Mouse (Mus musculus) urinary bladder, postnatal 25 days (tissue): Measurements from ENCODE around the gene Clip1.
"Not testable (repeated sequence)": the region's sequence is repeated elsewhere in the genome, so short reads cannot be mapped to it uniquely, and the experiment has no call there.

Experiments used
- DNase-seq: peaks from one replicate; pipeline ENCODE4 v3.0.0; 2022; ENCODE audit warnings: low spot score

Clip1 gene

DNA sequence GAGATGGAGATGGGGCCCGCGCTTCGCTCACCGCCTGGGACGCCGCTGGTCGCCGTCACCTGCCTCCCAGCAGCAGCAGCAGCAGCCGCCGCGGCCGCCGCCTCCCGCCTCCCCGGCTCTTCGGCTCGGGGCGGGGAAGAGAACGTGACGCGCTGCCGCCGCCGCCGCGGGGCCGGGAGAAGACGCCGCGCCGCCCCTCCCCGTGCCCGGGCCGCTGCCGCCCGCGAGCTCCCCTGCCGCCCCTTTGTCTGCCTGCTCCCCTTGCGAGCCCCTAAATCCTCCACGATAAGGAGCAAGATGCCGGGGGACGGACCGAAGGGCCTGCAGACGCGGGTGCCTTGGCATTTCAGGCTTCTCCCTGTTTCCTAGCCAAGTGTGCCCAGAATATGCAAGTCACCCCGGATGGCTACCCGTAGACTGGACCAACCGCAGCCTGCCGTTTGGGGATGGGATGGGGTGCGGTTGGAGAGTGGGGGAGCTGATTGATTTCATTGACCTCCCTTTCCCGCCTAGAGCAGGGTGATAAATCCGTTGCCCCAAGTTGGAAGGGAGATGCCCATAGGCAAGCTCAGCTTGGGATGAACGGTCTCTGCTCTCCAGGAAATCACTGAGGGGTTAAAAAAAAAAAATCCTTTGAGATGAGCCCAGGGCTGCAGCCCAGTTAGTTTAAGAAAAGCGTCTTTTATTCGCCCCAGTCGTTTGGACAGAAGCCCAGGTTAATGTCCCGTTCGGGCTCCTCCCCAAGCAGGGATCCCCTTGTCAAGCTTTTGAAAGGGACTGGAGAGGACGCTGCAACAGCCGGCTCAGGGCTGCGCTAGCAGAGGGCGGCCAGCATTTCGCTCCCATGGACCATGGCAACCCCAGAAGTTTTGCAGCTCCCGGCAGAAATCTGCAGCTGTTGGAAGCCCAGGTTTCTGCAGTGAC is at the start of gene Clip1:
TSS of gene Clip1 (minus strand) at position 398 of the 924 bp plus-strand sequence.
- DNase-seq, result peak; percentile 71

DNA sequence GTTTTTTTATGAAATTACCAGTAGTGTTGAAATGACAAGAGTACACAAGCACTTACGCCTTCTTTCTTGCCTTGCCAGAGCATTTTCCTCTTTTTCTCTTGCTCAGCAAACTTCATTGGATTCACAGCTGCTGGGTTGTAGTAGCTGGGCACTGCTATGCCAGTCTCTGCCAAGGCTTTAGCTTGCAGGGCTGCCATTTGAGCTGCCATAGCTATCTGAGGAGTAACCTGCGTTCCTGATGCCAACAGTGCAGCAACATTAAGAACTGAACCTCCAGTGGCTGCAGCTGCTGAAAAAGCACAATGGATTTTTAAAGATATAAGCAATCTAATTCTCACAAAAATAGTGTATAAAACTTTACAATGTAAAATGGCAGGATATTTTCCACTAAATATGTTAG is 46.6 kb upstream of the Clip1 start:
- no peak for DNase-seq

DNA sequence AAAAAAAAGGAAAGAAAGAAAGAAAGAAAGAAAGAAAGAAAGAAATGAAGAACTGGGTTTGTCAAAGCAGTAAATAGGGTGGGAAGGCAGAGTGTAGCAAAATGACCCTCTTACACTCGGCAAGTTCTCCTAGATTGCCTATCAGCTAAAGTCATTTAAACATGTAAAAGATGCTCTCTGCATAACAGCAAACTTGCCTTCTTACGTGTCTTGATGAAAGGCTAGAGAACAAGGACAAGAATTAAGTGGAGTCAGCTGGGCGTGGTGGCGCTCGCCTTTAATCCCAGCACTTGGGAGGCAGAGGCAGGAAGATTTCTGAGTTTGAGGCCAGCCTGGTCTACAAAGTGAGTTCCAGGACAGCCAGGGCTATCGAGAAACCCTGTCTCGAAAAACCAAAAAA is 39.4 kb upstream of the Clip1 start:
- not testable (repeated sequence) for DNase-seq

DNA sequence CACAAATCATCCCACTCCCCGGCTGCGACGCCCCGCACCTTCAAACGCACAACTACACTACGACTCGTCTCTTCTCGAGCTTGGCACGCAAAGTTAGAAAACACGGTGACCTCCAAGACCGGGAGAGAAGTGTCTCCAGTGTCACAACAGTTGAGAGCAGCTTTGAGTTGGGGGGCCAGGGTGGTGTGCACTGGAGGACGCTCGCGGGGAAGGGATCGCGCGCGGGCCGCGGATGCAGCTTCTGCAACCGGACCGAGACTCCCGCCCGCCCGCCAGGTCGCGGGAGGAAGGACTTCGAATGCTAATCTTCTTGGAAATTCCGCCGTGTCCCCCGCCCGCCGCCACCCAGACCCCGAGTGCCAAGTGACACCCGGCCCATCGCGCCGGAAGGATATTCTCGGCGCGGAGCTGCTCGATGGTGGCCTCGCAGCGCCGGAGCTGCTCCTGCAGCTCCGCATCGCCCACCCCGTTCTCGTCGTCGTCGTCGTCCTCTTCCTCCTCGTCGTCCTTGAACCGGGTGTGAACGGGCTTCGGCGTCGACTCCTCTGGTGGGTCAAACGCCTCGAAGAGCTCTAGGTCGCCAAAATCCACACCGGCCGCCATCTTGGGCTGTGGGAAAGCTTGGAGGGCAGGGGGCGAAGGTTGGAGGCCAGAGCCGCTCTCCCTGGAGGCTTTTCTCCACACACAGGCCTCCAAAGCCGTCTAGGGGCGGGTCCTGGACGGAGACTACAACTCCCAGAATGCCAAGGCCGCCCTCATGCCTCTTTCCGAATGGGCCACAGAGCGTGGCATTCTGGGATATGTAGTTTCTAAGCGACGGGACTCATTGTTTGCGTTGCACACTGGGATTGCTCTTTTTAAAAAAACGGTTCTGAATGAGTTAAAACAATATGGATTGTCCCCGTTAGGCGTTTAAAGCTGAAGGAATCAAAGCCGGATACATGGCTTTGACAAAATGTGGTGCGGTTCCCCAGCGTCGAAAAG is 36.2 kb upstream of the Clip1 start, which contains the start of gene Zcchc8:
TSS of gene Zcchc8 (minus strand) at position 773 of the 984 bp plus-strand sequence.
- peak; percentile 84 for DNase-seq

DNA sequence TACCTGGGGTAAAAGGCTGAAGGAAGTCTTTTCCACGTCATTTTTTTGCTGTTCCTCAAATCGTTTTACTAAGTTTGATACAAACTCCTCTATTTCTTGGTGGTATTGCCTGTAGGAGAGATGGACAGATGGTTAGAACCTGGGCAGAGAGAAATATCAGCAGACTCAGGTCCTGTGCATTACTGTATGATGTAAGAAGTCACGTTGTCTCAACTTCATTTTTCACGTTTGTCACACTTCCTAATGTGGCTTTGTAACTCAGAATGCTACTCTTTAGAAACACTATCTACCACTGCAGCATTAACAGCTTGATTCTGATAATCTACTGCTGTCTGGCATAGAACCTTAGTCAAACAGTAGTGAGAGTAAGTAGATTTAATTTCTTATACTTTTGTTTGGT is 30.2 kb upstream of the Clip1 start:
- no peak for DNase-seq

DNA sequence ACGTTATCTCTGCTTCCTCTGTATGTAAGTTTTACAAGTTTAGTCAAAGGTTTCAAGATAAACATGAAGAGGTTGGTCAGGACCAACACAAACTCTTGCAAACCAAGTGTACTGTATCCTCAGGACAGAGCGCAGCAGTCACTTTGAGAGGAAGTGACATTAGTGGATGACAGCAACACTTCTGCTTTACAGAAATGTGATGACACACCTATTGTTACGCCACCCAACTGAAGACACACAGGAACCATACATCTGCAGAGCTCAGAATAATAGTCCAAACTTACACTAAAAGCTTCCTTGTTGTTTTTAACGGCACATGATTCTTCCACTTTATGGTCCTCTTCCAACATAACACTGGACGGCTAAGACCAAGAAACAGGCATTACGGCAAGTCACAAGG is 29.4 kb upstream of the Clip1 start:
- no peak for DNase-seq

DNA sequence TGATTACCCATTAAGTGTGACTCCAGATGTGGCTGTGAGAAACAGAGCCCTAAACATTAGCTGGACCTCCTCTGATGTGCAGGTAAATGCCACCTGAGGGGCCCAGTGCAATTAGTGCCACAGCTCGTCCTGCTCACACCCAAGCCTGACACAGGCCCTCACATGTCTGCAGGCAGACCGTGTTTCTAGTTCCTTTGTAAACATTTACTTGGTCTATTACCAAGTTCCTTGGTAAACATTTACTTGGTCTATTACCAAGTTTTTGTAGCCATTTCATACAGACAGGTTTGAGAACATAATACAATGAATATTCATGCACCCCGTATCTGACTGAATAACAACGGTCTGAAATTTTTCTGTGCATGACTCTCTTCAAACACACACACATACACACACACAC is 25.2 kb upstream of the Clip1 start:
- no peak for DNase-seq

DNA sequence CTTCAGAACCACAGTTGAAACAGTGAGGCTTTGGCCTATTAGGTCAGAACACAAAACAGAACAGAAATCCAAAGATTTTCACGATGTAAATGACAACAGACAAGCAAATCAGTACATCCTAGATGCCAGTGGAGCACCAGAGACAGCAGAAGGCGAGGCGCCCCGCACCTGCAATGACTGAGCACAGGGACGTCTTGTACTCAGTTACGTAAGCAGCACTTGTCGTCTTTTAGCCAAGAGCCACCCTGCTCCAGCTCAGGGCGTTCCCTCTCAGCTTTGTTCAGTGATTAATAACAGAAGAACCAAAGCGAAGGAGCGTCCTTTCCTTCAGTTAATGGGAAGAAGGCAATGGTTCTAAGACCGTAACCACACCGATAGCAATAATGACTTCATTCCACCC is 24.2 kb upstream of the Clip1 start:
- DNase-seq, result no peak

DNA sequence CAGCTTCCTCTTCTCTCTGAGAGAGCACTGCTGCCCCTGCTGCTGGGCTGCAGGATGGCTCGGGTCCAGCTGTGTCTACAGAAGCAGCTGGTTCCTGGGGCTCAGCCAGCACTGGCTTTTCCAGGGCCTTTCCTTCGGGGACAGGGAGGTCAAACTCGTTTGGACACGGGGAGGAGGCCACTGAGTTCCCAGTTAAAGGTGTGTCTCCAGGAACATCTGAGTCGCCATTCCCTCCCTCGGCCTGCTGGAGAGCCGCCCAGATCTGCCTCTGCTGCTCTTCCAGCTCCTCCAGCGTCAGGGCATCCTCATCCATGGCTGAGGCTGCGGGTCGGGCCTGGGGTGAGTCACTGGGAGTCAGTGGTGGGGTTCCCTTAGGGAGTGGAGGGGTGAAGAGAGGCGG is 16.2 kb upstream of the Clip1 start:
- DNase-seq, result peak; percentile 32

DNA sequence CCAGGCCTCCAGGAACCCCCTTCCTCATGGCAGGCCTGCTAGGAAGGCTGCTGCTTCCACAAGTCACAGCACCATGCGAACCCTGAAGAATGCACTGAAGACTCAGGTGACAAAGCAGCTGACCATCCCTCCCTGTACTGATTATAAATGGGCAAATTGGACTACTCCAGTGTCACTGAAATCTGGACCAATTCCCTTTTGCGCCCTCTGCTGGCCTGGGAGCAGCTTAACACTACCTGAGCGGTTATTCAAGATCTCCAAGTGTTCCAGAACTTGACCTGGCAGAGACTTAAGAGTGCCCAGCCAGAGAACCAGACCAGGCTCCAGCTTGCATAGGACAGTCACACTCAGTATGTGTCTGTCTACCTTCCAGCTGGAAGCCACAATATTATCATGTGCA is 14.8 kb upstream of the Clip1 start:
- peak; percentile 85 for DNase-seq

DNA sequence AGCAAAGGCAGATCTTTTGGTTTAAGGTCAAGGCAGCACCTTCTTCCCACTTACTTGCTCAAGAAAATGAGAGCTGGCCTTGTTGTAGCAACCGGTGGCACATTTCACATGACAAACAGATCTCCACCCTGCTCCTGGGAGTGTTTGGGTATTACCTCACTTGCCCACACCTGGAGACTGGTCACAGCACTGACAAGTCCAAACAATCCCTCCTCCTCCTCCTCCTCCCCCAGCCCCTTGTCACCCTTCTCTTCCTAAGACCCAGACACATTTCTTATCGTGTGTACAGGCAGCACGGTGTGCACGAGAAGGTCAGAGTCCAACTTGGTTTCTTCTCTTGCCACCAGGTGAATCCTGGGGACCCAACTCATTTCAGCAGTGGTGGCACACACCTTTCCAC is 12.5 kb upstream of the Clip1 start:
- no peak for DNase-seq

DNA sequence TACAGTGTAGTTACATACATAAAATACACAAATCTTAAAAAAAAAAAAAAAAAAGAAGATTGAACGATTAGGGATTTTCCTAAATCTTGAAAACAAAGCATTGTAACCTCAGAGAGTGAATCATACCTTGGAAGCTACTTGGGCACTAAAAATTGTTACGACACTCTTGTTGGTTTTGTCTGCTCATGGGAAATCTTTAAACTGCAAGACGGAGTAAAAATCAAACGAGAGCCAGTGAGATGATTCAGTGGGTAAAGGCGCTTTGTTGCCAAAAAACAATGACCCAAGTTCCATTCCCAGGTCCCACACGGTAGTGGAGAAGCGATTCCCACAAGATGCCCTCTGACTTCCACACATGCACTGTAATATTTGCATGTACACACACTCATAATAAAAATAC is 11.8 kb upstream of the Clip1 start:
- DNase-seq, result no peak

DNA sequence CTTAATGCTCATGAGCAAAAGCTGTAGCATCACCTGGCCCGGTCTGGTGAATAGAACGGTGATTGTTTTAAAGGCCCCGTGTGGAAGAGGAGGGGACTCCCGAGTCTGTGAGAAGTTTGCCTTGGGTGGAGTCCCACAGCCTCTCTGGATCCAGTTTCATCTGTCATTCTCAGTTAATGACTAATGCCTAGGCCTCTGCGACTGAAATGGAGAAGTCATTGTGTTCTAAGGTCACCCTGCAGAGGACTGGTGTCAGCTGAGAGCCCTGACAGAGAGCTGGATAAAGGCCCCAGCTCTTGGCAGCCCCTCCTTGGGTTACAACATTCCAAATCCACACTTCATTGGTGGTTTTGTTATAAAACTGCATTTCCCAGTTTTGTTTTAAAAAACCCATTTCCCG is 10.1 kb upstream of the Clip1 start:
- DNase-seq, result peak; percentile 40

DNA sequence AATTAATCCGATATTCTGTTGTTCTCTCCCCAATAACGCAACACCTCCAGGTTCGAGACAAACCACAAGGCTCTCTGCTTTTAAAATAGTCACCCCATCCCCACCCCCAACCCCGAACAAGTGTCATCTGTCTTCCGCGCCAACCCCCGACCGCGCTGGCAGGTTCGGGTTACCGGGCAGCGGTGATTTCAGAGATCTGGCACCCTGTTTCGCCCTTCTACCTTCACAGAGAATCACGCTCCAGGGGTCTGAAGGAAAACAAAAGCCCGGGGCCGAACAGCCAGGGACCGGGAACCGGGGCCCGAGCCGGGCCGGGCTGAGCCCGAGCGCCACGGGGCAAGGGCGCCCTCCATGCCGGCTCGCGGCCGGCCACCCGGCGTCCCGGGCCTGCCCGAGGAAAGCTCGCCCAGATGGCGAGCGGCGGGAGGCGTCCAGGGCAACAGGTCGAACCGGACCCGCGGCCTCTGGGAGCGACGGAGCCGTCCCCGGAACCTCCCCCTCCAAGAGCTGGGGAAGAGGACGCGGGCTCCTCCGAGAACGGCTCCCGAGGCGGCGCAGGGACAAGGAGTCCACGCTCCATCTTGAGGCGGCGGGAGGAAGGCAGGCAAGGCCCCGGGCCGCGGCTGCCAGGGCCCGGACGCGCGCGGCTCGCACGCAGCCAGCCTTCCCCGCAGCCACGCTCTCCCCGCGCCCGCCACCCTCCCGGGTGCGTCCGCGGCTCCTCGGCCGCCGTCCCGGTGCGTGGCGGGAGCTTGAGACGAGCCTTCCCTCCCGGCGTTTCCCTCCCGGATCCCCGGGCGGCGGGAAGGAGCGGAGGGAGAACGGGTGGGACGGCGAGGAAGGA is 819 bp downstream of the Clip1 start:
- peak; percentile 64 for DNase-seq

DNA sequence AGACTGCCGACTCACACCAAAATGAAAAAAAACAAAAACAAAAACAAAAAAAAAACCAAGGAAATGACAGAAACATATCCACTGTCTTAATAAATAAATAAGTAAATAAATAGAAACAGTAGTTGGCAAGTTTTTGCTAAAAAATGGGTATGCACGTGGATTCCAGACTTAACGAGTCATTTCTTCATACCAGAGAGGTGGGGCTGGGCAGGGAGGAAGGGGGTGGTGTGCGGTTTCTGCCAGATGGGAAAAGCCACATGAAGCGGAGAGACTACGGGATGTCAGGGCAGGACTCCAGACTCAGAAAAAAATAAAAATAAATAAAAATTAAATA is 1.4 kb downstream of the Clip1 start:
- DNase-seq, result no peak

DNA sequence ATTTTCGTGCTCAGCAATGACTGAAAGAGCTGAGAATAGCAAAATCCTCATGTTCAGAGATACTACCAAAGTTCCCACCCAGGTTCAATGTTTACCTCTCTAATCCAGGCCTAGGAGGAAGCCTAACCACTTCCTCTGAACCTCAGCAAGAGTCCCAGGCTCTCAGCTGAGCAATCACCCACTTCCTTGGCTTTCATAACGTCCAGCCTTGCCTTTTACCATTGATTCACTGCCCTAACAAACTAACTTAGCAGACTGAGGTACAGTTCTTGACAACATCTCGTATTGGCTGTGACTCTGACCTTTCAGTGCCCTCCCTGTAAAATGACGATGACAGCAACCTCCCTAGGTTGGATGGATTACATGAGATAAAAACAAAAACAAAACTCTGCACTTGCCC is 2.0 kb downstream of the Clip1 start:
- DNase-seq, result no peak

DNA sequence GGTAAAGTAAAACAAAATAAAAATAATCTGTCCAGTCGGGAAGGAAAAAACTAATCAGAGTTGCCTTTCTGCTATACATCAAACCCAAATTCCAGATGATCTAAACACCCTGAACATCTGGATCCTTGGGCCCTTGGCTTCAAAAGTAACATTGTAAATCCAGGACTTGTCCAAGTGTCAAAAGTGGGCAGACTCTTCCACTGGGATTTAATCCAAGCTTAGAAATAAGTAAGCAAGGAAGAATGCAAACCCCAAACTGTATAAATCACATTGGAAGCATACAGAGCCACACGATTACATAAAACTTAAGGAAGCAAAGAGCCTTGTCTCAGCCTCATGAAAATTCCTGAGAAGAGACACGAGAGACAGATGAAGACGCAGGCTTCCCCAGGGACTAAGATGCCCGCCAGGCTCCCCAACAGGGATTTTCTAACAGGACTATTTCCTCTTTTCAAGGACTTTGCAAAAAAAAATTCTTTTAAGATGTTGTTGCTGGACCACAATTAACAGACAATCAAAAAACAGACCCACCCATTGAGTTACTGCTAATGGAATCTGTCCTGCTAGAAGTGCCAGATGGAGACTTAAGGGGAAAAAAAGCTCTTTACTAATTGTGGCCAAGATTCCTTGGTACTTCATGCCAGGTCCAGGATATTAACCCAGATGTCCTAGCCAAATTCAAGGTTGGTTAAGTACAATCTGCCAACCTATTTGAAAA is 4.7 kb downstream of the Clip1 start:
- no peak for DNase-seq

DNA sequence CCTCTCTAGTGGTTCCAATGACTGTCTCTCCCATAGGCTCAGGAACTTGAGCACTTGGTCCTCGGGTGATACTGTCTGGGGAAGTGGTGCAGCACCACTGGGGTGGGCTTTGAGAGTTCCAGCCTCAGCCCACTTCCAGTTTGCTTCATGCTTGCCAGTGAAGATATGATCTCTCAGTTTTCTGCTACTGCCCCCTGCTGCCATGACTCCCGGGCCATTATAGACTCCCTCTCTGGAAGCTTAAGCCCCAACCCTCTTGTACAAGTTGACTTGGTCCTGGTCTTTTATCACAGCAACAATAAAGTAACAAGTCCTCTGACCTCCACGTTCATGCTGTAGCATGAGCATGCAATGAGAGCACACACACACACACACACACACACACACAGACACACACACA is 5.3 kb downstream of the Clip1 start:
- DNase-seq, result no peak

DNA sequence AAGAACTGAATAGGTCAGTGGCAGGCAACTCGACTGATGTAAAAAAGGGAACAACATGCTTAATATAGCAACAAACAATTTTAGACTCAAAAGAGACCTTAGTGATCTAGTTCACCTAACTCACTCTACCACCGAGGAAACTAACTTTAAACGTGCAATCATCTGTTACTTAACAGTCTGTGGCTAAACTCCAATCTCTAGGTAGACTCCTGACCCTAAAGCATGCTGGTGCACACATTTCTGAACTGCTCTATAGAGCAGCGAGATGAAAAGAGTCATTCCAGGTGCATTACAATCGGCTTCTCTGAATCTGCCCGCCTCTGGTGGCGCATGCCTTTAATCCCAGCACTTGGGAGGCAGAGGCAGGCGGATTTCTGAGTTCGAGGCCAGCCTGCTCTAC is 8.7 kb downstream of the Clip1 start:
- no peak for DNase-seq

DNA sequence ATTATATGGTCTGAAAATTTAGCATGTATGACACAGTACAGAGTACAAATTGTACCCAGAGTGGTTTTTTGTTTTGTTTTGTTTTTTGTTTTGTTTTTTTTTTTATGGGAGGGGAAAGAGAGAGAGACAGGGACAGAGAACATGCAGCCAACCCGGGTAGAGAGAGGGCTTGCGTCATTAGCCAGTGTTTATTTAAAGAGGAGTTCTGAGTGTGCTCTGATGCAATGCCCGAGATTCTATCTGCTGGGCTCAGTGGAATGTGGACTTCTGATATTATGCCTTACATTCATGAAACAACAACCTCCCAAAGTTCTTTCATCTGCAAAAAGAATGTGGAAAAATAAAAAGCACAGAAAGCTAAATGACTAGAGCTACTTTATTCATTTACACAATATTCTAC is 9.2 kb downstream of the Clip1 start:
- no peak for DNase-seq

DNA sequence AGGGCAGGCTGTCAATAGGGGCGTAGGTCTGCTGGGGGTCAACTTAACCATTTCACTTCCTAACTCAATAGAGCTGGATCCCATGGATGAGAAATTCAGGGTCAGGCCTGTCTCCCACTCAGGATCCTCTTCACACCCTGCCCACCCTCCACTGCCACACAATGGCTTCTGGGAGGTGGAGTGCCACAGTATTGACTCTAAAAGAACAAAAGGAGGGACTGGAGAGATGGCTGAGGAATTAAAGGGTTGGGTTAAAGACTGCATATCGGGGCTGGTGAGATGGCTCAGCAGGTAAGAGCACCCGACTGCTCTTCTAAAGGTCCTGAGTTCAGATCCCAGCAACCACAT is 13.0 kb downstream of the Clip1 start:
- no peak for DNase-seq
